Mouse (Mus musculus) heart, embryonic 14.5 days (tissue): Measurements from ENCODE around the gene Btrc. TPM values are rescaled to one million over a fixed set of nuclear protein-coding genes. Genes with fewer than 3 reads are reported as not detected.

Experiments
- ATAC-seq: fragments of 200-750 bp; cut with Nextera tagmentation; 2 replicates; pipeline ENCODE4 v1.8.0; 2017; ENCODE audit warnings: low read depth, moderate TSS enrichment; ENCODE audit not compliant: insufficient number of reproducible peaks, insufficient read depth, low FRiP score
- H3K27ac ChIP-seq, 2 experiments: fragments of 200-500 bp in 1 of 2; fragments of 300-500 bp in 1 of 2; sonication (generic) in 1 of 2; replicated peaks in 1 of 2; 2 replicates each; pipeline ENCODE4 v1.5.1; 2012 to 2014; ENCODE audit warnings: low read depth in 2 of 2, low read length in 2 of 2, control low read depth in 1 of 2, mild to moderate bottlenecking in 1 of 2, mixed read lengths in 1 of 2; ENCODE audit not compliant: control insufficient read depth in 1 of 2, insufficient read depth in 1 of 2
- H3K27me3 ChIP-seq: fragments of 300-500 bp; sonication (generic); 2 replicates; pipeline ENCODE4 v1.6.1; 2014; ENCODE audit warnings: mild to moderate bottlenecking, low read length, control low read depth; ENCODE audit not compliant: control insufficient read depth, insufficient read depth
- H3K36me3 ChIP-seq: fragments of 300-500 bp; sonication (generic); 2 replicates; pipeline ENCODE4 v1.6.1; 2014; ENCODE audit warnings: mild to moderate bottlenecking, control low read depth, low read length, mixed read lengths; ENCODE audit not compliant: control insufficient read depth, insufficient read depth
- H3K4me1 ChIP-seq, 2 experiments: fragments of 200-500 bp in 1 of 2; fragments of 300-500 bp in 1 of 2; sonication (generic) in 1 of 2; 2 replicates each; pipeline ENCODE4 v1.6.1; 2012 to 2014; ENCODE audit warnings: low read length in 2 of 2, control low read depth in 1 of 2, mixed read lengths in 1 of 2; ENCODE audit not compliant: control insufficient read depth in 2 of 2, insufficient read depth in 2 of 2
- H3K4me2 ChIP-seq: fragments of 300-500 bp; sonication (generic); 2 replicates; pipeline ENCODE4 v1.6.1; 2014; ENCODE audit warnings: mild to moderate bottlenecking, low read length
- H3K4me3 ChIP-seq, 2 experiments: fragments of 200-500 bp in 1 of 2; fragments of 300-500 bp in 1 of 2; sonication (generic) in 1 of 2; 2 replicates each; pipeline ENCODE4 v1.5.1; 2012 to 2014; ENCODE audit warnings: low read length in 2 of 2, mild to moderate bottlenecking in 2 of 2, control low read depth in 1 of 2, low read depth in 1 of 2, moderate library complexity in 1 of 2; ENCODE audit not compliant: control insufficient read depth in 1 of 2, insufficient read depth in 1 of 2
- H3K9ac ChIP-seq: fragments of 300-500 bp; sonication (generic); 2 replicates; pipeline ENCODE4 v1.6.1; 2014; ENCODE audit warnings: mild to moderate bottlenecking, low read length
- H3K9me3 ChIP-seq: fragments of 300-500 bp; sonication (generic); 2 replicates; pipeline ENCODE4 v1.6.1; 2016; ENCODE audit warnings: low read length, control low read depth; ENCODE audit not compliant: control insufficient read depth
- WGBS: fragments of 180-500 bp; shearing (Covaris S2); extraction: QIAGEN DNeasy Blood & Tissue Kit; methylation state at CpG from one replicate; pipeline ENCODE4 v1.1.7; 2014; 5-methylcytosine and 5-hydroxymethylcytosine counted together
- polyA plus RNA-seq: library from polyadenylated mRNA; unstranded; fragments of >200 nt; fragmentation: Nextera tagmentation; extraction: Ambion mirVana; gene quantifications from 2 replicates; pipeline ENCODE4 v1.2.1, GENCODE M21; 2014

The Btrc gene
- polyA plus RNA-seq, 1 experiment from 2014 or later: 36.4 TPM

- no peaks in the 10 kb centered on the region for H3K27me3 ChIP-seq
- WGBS: 59% methylated on average over 4 of the region's 4 CpGs
- ATAC-seq: no peak
- no peaks in the 10 kb centered on the region for H3K9me3 ChIP-seq
- peaks cover 9% of the 10 kb centered on the region for H3K36me3 ChIP-seq
- H3K4me2 ChIP-seq: no peak overlapping the region
- no peak overlapping the region for H3K9ac ChIP-seq
- H3K4me3 ChIP-seq: no peak overlapping the region
- H3K27ac ChIP-seq: no peak overlapping the region
- H3K4me1 ChIP-seq: peaks cover 2 to 13% of the 10 kb centered on the region in 2 experiments; a peak in 3 of 4 replicates
These were observed 111.2 kb downstream of the Btrc start for GRCm38 (mm10) chr19:45474686-45475085.

- whole genome bisulfite sequencing: 65% methylated on average over 24 of the region's 24 CpGs
- H3K36me3 ChIP-seq: peaks cover 7% of the 10 kb centered on the region
- ATAC-seq: no peak
- H3K4me1 ChIP-seq: peaks cover 2 to 13% of the 10 kb centered on the region in 2 experiments; a peak in 3 of 4 replicates
- no peaks in the 10 kb centered on the region for H3K27me3 ChIP-seq
- no peak overlapping the region for H3K27ac ChIP-seq
- H3K4me2 ChIP-seq: peak overlapping the region; percentile 1; the same call in 1 of the 2 replicates
- no peak overlapping the region for H3K4me3 ChIP-seq
- H3K9ac ChIP-seq: no peak overlapping the region
- no peaks in the 10 kb centered on the region for H3K9me3 ChIP-seq
These were observed 112.5 kb downstream of the Btrc start for GRCm38 (mm10) chr19:45475928-45476553.

- peaks cover 2 to 13% of the 10 kb centered on the region in 2 experiments; a peak in 3 of 4 replicates for H3K4me1 ChIP-seq
- 89% methylated on average over 6 of the region's 6 CpGs for WGBS
- H3K4me3 ChIP-seq: no peak overlapping the region
- H3K36me3 ChIP-seq: no peaks in the 10 kb centered on the region
- no peak overlapping the region for H3K4me2 ChIP-seq
- ATAC-seq: no peak
- no peak overlapping the region for H3K9ac ChIP-seq
- H3K27me3 ChIP-seq: no peaks in the 10 kb centered on the region
- no peaks in the 10 kb centered on the region for H3K9me3 ChIP-seq
- no peak overlapping the region for H3K27ac ChIP-seq
These were observed 116.0 kb downstream of the Btrc start for GRCm38 (mm10) chr19:45479548-45479947.

- Histone ChIP-seq H3K4me3 (no peak overlapping the region), H3K9ac (no peak overlapping the region), H3K27me3 (no peaks in the 10 kb centered on the region), H3K4me2 (no peak overlapping the region), H3K4me1 (peaks cover under 1 to 10% of the 10 kb centered on the region in 2 experiments; a peak in 3 of 4 replicates), H3K36me3 (no peaks in the 10 kb centered on the region), H3K9me3 (no peaks in the 10 kb centered on the region), H3K27ac (no peak overlapping the region)
- ATAC-seq: no peak
- 81% methylated on average over 2 of the region's 2 CpGs for WGBS
These were observed 117.0 kb downstream of the Btrc start for GRCm38 (mm10) chr19:45480490-45480889.

- H3K9ac ChIP-seq: no peak overlapping the region
- no peaks in the 10 kb centered on the region for H3K9me3 ChIP-seq
- H3K27ac ChIP-seq: no peak overlapping the region
- H3K4me1 ChIP-seq: peaks cover 0 to 5% of the 10 kb centered on the region in 2 experiments; a peak in 1 of 4 replicates
- H3K27me3 ChIP-seq: no peaks in the 10 kb centered on the region
- 86% methylated on average over 4 of the region's 4 CpGs for WGBS
- no peak overlapping the region for H3K4me3 ChIP-seq
- no peak overlapping the region for H3K4me2 ChIP-seq
- ATAC-seq: no peak
- H3K36me3 ChIP-seq: no peaks in the 10 kb centered on the region
These were observed 117.4 kb downstream of the Btrc start for GRCm38 (mm10) chr19:45480951-45481350.

- 81% methylated on average over 2 of the region's 2 CpGs for WGBS
- no peak for ATAC-seq
These were observed 119.9 kb downstream of the Btrc start for GRCm38 (mm10) chr19:45483470-45483869.

GRCm38 (mm10) chr19:45486206-45486991 is 122.9 kb downstream of the Btrc start:
- no peak overlapping the region for H3K4me3 ChIP-seq
- WGBS: 84% methylated on average over 6 of the region's 6 CpGs
- H3K27me3 ChIP-seq: no peaks in the 10 kb centered on the region
- no peak for ATAC-seq
- no peaks in the 10 kb centered on the region for H3K9me3 ChIP-seq
- H3K4me2 ChIP-seq: no peak overlapping the region
- H3K36me3 ChIP-seq: no peaks in the 10 kb centered on the region
- H3K9ac ChIP-seq: no peak overlapping the region
- no peaks in the 10 kb centered on the region; a peak in 2 of 4 replicates for H3K4me1 ChIP-seq
- no peak overlapping the region for H3K27ac ChIP-seq

More at GRCm38 (mm10) chr19:45483470-45483869, 119.9 kb downstream of the Btrc start:
- H3K9me3 ChIP-seq: no peaks in the 10 kb centered on the region
- no peaks in the 10 kb centered on the region; a peak in 1 of 4 replicates for H3K4me1 ChIP-seq
- H3K4me2 ChIP-seq: no peak overlapping the region
- no peak overlapping the region for H3K4me3 ChIP-seq
- no peaks in the 10 kb centered on the region for H3K27me3 ChIP-seq
- no peak overlapping the region for H3K27ac ChIP-seq
- H3K36me3 ChIP-seq: no peaks in the 10 kb centered on the region
- no peak overlapping the region for H3K9ac ChIP-seq
